Mouse (Mus musculus): ENCODE results near the gene Gsta1. TPM values are rescaled to one million over a fixed set of nuclear protein-coding genes. Genes with fewer than 3 reads are reported as not detected.

The Gsta1 gene
- polyA plus RNA-seq, 1 experiment from 2014 or later, result not detected

DNA sequence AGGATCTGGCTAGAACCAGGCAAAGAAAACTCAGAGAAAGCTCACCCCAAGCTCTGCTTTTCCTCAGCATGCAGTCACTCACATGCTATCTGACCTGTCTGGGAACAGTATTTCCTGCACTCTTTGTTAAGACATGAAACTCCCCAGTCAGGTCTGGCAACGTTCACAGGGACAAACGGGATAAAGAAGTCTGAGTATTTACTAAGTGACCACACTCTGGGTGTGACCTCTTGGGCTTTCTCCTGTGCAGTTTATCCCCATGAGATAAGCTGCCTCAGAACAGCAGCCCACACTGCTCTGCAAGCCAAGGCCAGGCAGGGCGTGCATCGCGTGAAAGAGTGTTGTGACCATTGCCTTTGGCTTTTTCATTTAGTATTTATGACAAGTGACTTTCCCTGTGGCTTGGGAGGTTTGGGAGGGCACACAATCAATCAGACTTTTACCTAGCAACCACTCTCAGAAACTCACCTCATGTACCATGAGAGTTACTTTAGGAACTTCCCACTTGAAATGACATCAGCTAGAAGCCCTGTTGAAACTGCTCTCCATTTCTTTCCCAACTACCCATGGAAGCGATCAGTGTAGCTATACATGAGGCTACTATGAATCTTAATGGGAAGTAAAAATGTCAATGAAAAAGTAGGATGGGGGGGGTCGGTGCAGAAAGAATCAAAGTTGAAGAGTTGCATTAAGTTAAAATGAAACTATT lies 18.0 kb upstream of the Gsta1 start:
- Histone ChIP-seq H3K4me1 (ENCODE audit: control insufficient read depth in 2 of 2, insufficient read depth in 2 of 2, low read length in 2 of 2) (peaks cover 11 to 12% of the 10 kb centered on the region in 2 experiments), H3K27ac (replicated peaks in 1 of 2; ENCODE audit: control insufficient read depth in 1 of 2, insufficient read depth in 1 of 2, low read depth in 2 of 2, low read length in 2 of 2) (peak overlapping the region; percentile 64 to 78), H3K9ac (ENCODE audit: low read length) (no peak overlapping the region), H3K4me2 (ENCODE audit: low read length) (peak overlapping the region; percentile 1; the same call in 1 of the 2 replicates), H3K4me3 (ENCODE audit: control insufficient read depth in 1 of 2, insufficient read depth in 1 of 2, low read depth in 1 of 2, low read length in 2 of 2) (no peak overlapping the region), H3K36me3 (ENCODE audit: control insufficient read depth, insufficient read depth, low read length) (peaks cover 15% of the 10 kb centered on the region), H3K27me3 (ENCODE audit: control insufficient read depth, insufficient read depth, low read length) (no peaks in the 10 kb centered on the region), H3K9me3 (ENCODE audit: control insufficient read depth, low read length) (no peaks in the 10 kb centered on the region)
- ATAC-seq (ENCODE audit: insufficient number of reproducible peaks, insufficient read depth, low FRiP score, low read depth), result peak; percentile 88
- 29% methylated on average over 7 of the region's 7 CpGs for WGBS

- no peak overlapping the region for H3K27ac ChIP-seq (replicated peaks in 1 of 2; ENCODE audit: control insufficient read depth in 1 of 2, insufficient read depth in 1 of 2, low read depth in 2 of 2, low read length in 2 of 2)
- H3K9me3 ChIP-seq (ENCODE audit: control insufficient read depth, low read length), result no peaks in the 10 kb centered on the region
- H3K4me1 ChIP-seq (ENCODE audit: control insufficient read depth in 2 of 2, insufficient read depth in 2 of 2, low read length in 2 of 2), result peaks cover 9 to 11% of the 10 kb centered on the region in 2 experiments
- no peak overlapping the region for H3K9ac ChIP-seq (ENCODE audit: low read length)
- H3K4me2 ChIP-seq (ENCODE audit: low read length), result no peak overlapping the region
- H3K36me3 ChIP-seq (ENCODE audit: control insufficient read depth, insufficient read depth, low read length), result no peaks in the 10 kb centered on the region
- 53% methylated on average over 4 of the region's 4 CpGs for WGBS
- no peak for ATAC-seq (ENCODE audit: insufficient number of reproducible peaks, insufficient read depth, low FRiP score, low read depth)
- no peak overlapping the region for H3K4me3 ChIP-seq (ENCODE audit: control insufficient read depth in 1 of 2, insufficient read depth in 1 of 2, low read depth in 1 of 2, low read length in 2 of 2)
- no peaks in the 10 kb centered on the region for H3K27me3 ChIP-seq (ENCODE audit: control insufficient read depth, insufficient read depth, low read length)
These were observed 13.4 kb upstream of the Gsta1 start for GRCm38 (mm10) chr9:78217074-78217473.

GRCm38 (mm10) chr9:78222616-78223015 lies 7.8 kb upstream of the Gsta1 start:
- Histone ChIP-seq H3K4me2 (ENCODE audit: low read length) (no peak overlapping the region), H3K36me3 (ENCODE audit: control insufficient read depth, insufficient read depth, low read length) (no peaks in the 10 kb centered on the region), H3K4me3 (ENCODE audit: control insufficient read depth in 1 of 2, insufficient read depth in 1 of 2, low read depth in 1 of 2, low read length in 2 of 2) (no peak overlapping the region), H3K4me1 (ENCODE audit: control insufficient read depth in 2 of 2, insufficient read depth in 2 of 2, low read length in 2 of 2) (peaks cover 6 to 7% of the 10 kb centered on the region in 2 experiments; a peak in 3 of 4 replicates), H3K27ac (replicated peaks in 1 of 2; ENCODE audit: control insufficient read depth in 1 of 2, insufficient read depth in 1 of 2, low read depth in 2 of 2, low read length in 2 of 2) (no peak overlapping the region), H3K9ac (ENCODE audit: low read length) (no peak overlapping the region), H3K9me3 (ENCODE audit: control insufficient read depth, low read length) (no peaks in the 10 kb centered on the region), H3K27me3 (ENCODE audit: control insufficient read depth, insufficient read depth, low read length) (no peaks in the 10 kb centered on the region)
- WGBS, result 57% methylated on average over 8 of the region's 8 CpGs
- no peak for ATAC-seq (ENCODE audit: insufficient number of reproducible peaks, insufficient read depth, low FRiP score, low read depth)

- Histone ChIP-seq H3K9me3 (ENCODE audit: control insufficient read depth, low read length) (no peaks in the 10 kb centered on the region), H3K27me3 (ENCODE audit: control insufficient read depth, insufficient read depth, low read length) (no peaks in the 10 kb centered on the region), H3K36me3 (ENCODE audit: control insufficient read depth, insufficient read depth, low read length) (no peaks in the 10 kb centered on the region), H3K27ac (replicated peaks in 1 of 2; ENCODE audit: control insufficient read depth in 1 of 2, insufficient read depth in 1 of 2, low read depth in 2 of 2, low read length in 2 of 2) (no peak overlapping the region), H3K4me3 (ENCODE audit: control insufficient read depth in 1 of 2, insufficient read depth in 1 of 2, low read depth in 1 of 2, low read length in 2 of 2) (no peak overlapping the region), H3K9ac (ENCODE audit: low read length) (no peak overlapping the region), H3K4me1 (ENCODE audit: control insufficient read depth in 2 of 2, insufficient read depth in 2 of 2, low read length in 2 of 2) (peaks cover 6 to 7% of the 10 kb centered on the region in 2 experiments; a peak in 3 of 4 replicates), H3K4me2 (ENCODE audit: low read length) (no peak overlapping the region)
- WGBS, result 72% methylated on average over 10 of the region's 10 CpGs
- no peak for ATAC-seq (ENCODE audit: insufficient number of reproducible peaks, insufficient read depth, low FRiP score, low read depth)
These were observed 7.1 kb upstream of the Gsta1 start for GRCm38 (mm10) chr9:78223221-78223902.

- peaks cover 6 to 7% of the 10 kb centered on the region in 2 experiments; a peak in 3 of 4 replicates for H3K4me1 ChIP-seq (ENCODE audit: control insufficient read depth in 2 of 2, insufficient read depth in 2 of 2, low read length in 2 of 2)
- WGBS, result 92% methylated on average over 2 of the region's 2 CpGs
- no peaks in the 10 kb centered on the region for H3K36me3 ChIP-seq (ENCODE audit: control insufficient read depth, insufficient read depth, low read length)
- no peak overlapping the region for H3K4me3 ChIP-seq (ENCODE audit: control insufficient read depth in 1 of 2, insufficient read depth in 1 of 2, low read depth in 1 of 2, low read length in 2 of 2)
- no peaks in the 10 kb centered on the region for H3K27me3 ChIP-seq (ENCODE audit: control insufficient read depth, insufficient read depth, low read length)
- no peak overlapping the region for H3K4me2 ChIP-seq (ENCODE audit: low read length)
- H3K9ac ChIP-seq (ENCODE audit: low read length), result no peak overlapping the region
- H3K9me3 ChIP-seq (ENCODE audit: control insufficient read depth, low read length), result no peaks in the 10 kb centered on the region
- no peak for ATAC-seq (ENCODE audit: insufficient number of reproducible peaks, insufficient read depth, low FRiP score, low read depth)
- no peak overlapping the region for H3K27ac ChIP-seq (replicated peaks in 1 of 2; ENCODE audit: control insufficient read depth in 1 of 2, insufficient read depth in 1 of 2, low read depth in 2 of 2, low read length in 2 of 2)
These were observed 6.0 kb upstream of the Gsta1 start for GRCm38 (mm10) chr9:78224418-78224817.

- WGBS, result 42% methylated on average over 11 of the region's 11 CpGs
- Histone ChIP-seq H3K9ac (ENCODE audit: low read length) (no peak overlapping the region), H3K36me3 (ENCODE audit: control insufficient read depth, insufficient read depth, low read length) (no peaks in the 10 kb centered on the region), H3K27me3 (ENCODE audit: control insufficient read depth, insufficient read depth, low read length) (no peaks in the 10 kb centered on the region), H3K27ac (replicated peaks in 1 of 2; ENCODE audit: control insufficient read depth in 1 of 2, insufficient read depth in 1 of 2, low read depth in 2 of 2, low read length in 2 of 2) (peak overlapping the region; percentile 51 to 66; a peak in 2 of 4 replicates), H3K4me1 (ENCODE audit: control insufficient read depth in 2 of 2, insufficient read depth in 2 of 2, low read length in 2 of 2) (peaks cover 6 to 7% of the 10 kb centered on the region in 2 experiments; a peak in 3 of 4 replicates), H3K9me3 (ENCODE audit: control insufficient read depth, low read length) (no peaks in the 10 kb centered on the region), H3K4me2 (ENCODE audit: low read length) (peak overlapping the region; percentile 15), H3K4me3 (ENCODE audit: control insufficient read depth in 1 of 2, insufficient read depth in 1 of 2, low read depth in 1 of 2, low read length in 2 of 2) (no peak overlapping the region)
- ATAC-seq (ENCODE audit: insufficient number of reproducible peaks, insufficient read depth, low FRiP score, low read depth), result no peak
These were observed 5.2 kb upstream of the Gsta1 start for GRCm38 (mm10) chr9:78225304-78225703.

GRCm38 (mm10) chr9:78228122-78228521 lies 2.3 kb upstream of the Gsta1 start:
- Histone ChIP-seq H3K9me3 (ENCODE audit: control insufficient read depth, low read length) (no peaks in the 10 kb centered on the region), H3K9ac (ENCODE audit: low read length) (no peak overlapping the region), H3K27ac (replicated peaks in 1 of 2; ENCODE audit: control insufficient read depth in 1 of 2, insufficient read depth in 1 of 2, low read depth in 2 of 2, low read length in 2 of 2) (no peak overlapping the region), H3K36me3 (ENCODE audit: control insufficient read depth, insufficient read depth, low read length) (no peaks in the 10 kb centered on the region), H3K27me3 (ENCODE audit: control insufficient read depth, insufficient read depth, low read length) (no peaks in the 10 kb centered on the region), H3K4me1 (ENCODE audit: control insufficient read depth in 2 of 2, insufficient read depth in 2 of 2, low read length in 2 of 2) (peaks cover 6 to 7% of the 10 kb centered on the region in 2 experiments; a peak in 3 of 4 replicates), H3K4me2 (ENCODE audit: low read length) (no peak overlapping the region), H3K4me3 (ENCODE audit: control insufficient read depth in 1 of 2, insufficient read depth in 1 of 2, low read depth in 1 of 2, low read length in 2 of 2) (no peak overlapping the region)
- ATAC-seq (ENCODE audit: insufficient number of reproducible peaks, insufficient read depth, low FRiP score, low read depth), result no peak
- WGBS, result 89% methylated on average over 2 of the region's 2 CpGs

Measured in heart, embryonic 14.5 days (tissue).